Mouse (Mus musculus): ENCODE results near the gene Gng4.

DNA sequence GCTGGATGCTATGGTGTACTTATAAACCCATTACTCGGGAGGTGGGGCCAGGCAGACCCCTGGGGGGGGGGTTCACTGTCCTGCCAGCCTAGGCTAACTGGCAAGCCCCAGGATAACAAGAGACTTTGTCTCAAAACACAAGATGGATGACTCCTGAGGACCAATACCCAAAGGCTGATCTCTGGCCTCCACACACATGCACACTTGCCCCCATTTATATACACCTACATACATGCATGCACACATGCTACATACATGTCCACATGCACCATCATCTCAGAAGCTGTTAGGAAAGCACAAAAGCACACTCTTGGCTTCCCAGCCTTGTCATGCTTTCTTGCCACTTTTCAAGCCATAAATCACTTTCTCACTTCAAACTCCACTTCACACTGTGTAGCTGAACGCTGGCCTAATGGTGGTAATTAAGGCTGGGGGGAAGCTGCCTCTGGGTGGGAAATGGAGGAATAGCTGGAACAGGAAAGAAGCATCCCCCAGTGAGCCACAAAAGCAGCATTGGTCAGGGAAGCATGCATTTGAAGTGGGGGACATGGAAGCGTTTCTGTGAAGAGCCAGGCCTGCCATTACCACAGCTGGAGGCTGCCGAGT lies 46.7 kb downstream of the Gng4 start:
- no peak for TF ChIP-seq CTCF (IDR thresholded peaks at IDR 0.05; ENCODE audit: low read depth)
- no peak for TF ChIP-seq EP300 (IDR thresholded peaks at IDR 0.05; ENCODE audit: low read depth)
